Mouse (Mus musculus) stomach, adult 2 months (tissue): ENCODE measurements around the gene Ccdc158. TPM values are rescaled to one million over a fixed set of nuclear protein-coding genes. Genes with fewer than 3 reads are reported as not detected.

Experiments
- polyA plus RNA-seq: library from polyadenylated mRNA; depleted of rRNA; stranded (reverse); fragments of >200 nt; gene quantifications from 2 replicates; pipeline ENCODE4 v1.2.3, GENCODE M21; 2012; rRNA removed

Gene Ccdc158
- not detected in 2 replicates for polyA plus RNA-seq

GRCm38 (mm10) chr5:92674859-92675573 lies at the start of gene Ccdc158:
TSS of gene Ccdc158 (minus strand) at chr5:92675271.

GRCm38 (mm10) chr5:92683351-92683807 lies 8.3 kb upstream of the Ccdc158 start, which contains the start of gene Shroom3:
TSS of gene Shroom3 (plus strand) at chr5:92683435.

GRCm38 (mm10) chr5:92602691-92603690 lies 72.1 kb downstream of the Ccdc158 start, which contains the start of gene Stbd1:
TSS of gene Stbd1 (plus strand) at chr5:92603041.

Other genes with a start within 250 kb of the Ccdc158 start
- 1.9 and 2.9 TPM in 2 replicates for gene Nup54, start 240.1 kb downstream of the Ccdc158 start, polyA plus RNA-seq
- gene Scarb2, start 168.4 kb downstream of the Ccdc158 start, polyA plus RNA-seq: 6.5 and 8.0 TPM in 2 replicates
- gene Fam47e, start 120.2 kb downstream of the Ccdc158 start, polyA plus RNA-seq: not detected in 2 replicates
- gene Stbd1, start 72.2 kb downstream of the Ccdc158 start, polyA plus RNA-seq: 1.2 and 1.3 TPM in 2 replicates
- gene Shroom3, start 8.2 kb upstream of the Ccdc158 start, polyA plus RNA-seq: 38.8 and 45.3 TPM in 2 replicates